Mouse (Mus musculus) frontal cortex, adult (tissue): ENCODE results near the gene Sapcd1.

Experiments used
- ATAC-seq: cut with Nextera tagmentation; 2 replicates; pipeline ENCODE4 v1.9.2; 2017; ENCODE audit warnings: mild to moderate bottlenecking, moderate library complexity, mixed read lengths; ENCODE audit not compliant: low TSS enrichment

Sapcd1 gene

GRCm38 (mm10) chr17:35027277-35028068 lies at the start of gene Sapcd1:
TSS of gene Sapcd1 (minus strand) at chr17:35028016.
- peak; percentile 62; the same call in 1 of the 2 replicates for ATAC-seq

- ATAC-seq = no peak
Measured at GRCm38 (mm10) chr17:35077285-35077684, 49.5 kb upstream of the Sapcd1 start.

- ATAC-seq = no peak
Measured at GRCm38 (mm10) chr17:35076507-35077176, 48.8 kb upstream of the Sapcd1 start, which contains the start of gene Ly6g6e. TSS of gene Ly6g6e (plus strand) at chr17:35076902.

- no peak for ATAC-seq
Measured at GRCm38 (mm10) chr17:35074097-35074496, 46.3 kb upstream of the Sapcd1 start.

GRCm38 (mm10) chr17:35071454-35071853 lies 43.6 kb upstream of the Sapcd1 start:
- ATAC-seq = no peak

- peak; percentile 81; the same call in 1 of the 2 replicates for ATAC-seq
Measured at GRCm38 (mm10) chr17:35070556-35071229, 42.9 kb upstream of the Sapcd1 start.

- no peak for ATAC-seq
Measured at GRCm38 (mm10) chr17:35068213-35068914, 40.5 kb upstream of the Sapcd1 start.

GRCm38 (mm10) chr17:35066084-35066483 lies 38.3 kb upstream of the Sapcd1 start, which contains the start of gene Mpig6b:
TSS of gene Mpig6b (minus strand) at chr17:35066184.
- no peak for ATAC-seq

- no peak for ATAC-seq
Measured at GRCm38 (mm10) chr17:35064951-35065947, 37.4 kb upstream of the Sapcd1 start, which contains the start of gene Ly6g6c. TSS of gene Ly6g6c (plus strand) at chr17:35065388.

- ATAC-seq = no peak
Measured at GRCm38 (mm10) chr17:35064378-35064877, 36.6 kb upstream of the Sapcd1 start.

- ATAC-seq = no peak
Measured at GRCm38 (mm10) chr17:35063466-35063865, 35.6 kb upstream of the Sapcd1 start.

- no peak for ATAC-seq
Measured at GRCm38 (mm10) chr17:35061299-35061698, 33.5 kb upstream of the Sapcd1 start.

- ATAC-seq = no peak
Measured at GRCm38 (mm10) chr17:35060737-35061297, 33.0 kb upstream of the Sapcd1 start.

GRCm38 (mm10) chr17:35060071-35060470 lies 32.3 kb upstream of the Sapcd1 start:
- no peak for ATAC-seq

- peak; percentile 73 for ATAC-seq
Measured at GRCm38 (mm10) chr17:35058911-35059892, 31.4 kb upstream of the Sapcd1 start, which contains the start of gene Ddah2. TSS of gene Ddah2 (plus strand) at chr17:35059035.

GRCm38 (mm10) chr17:35058316-35058715 lies 30.5 kb upstream of the Sapcd1 start:
- ATAC-seq = no peak

- ATAC-seq = no peak
Measured at GRCm38 (mm10) chr17:35057090-35057489, 29.3 kb upstream of the Sapcd1 start.

GRCm38 (mm10) chr17:35055691-35056495 lies 28.1 kb upstream of the Sapcd1 start:
- ATAC-seq = no peak
